ENCODE assay signal across 17 mouse cellular contexts in the genomic region with DNA sequence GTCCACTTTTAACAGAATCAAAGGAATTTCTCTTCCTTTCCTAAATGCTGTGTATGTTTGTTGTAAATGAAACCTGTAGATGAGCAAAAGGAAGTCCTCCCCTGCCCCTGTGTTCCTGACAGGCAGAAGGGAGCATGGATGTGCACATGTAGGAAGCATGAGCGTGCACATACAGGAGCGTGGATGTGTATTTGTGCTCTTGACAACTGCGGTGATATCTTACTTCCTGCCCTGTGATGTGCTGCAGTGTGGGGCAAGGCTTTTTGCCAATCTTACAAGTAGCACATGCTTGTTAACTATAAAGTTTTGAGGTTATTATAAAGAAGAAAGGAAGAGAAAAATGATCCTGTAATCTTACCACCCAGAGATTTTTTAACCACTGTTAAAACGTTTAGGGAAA. TPM values are rescaled to one million over a fixed set of nuclear protein-coding genes. Genes with fewer than 3 reads are reported as not detected.
"Had no signal": no experiment of that assay in that cellular context is flagged by ENCODE, and none has a peak within 500 bp of the region (broad histone marks: within the 10 kb centered on the region; RNA-seq: fewer than 3 reads in every experiment).

No protein-coding gene starts in this region.

- H3K4me1 ChIP-seq: embryonic facial prominence, embryonic 12.5 days; embryonic facial prominence, embryonic 15.5 days; forebrain, embryonic 12.5 days; forebrain, embryonic 13.5 days; forebrain, embryonic 15.5 days had no signal

- H3K9me3 ChIP-seq: embryonic facial prominence, embryonic 10.5 days; embryonic facial prominence, embryonic 12.5 days; embryonic facial prominence, embryonic 13.5 days; embryonic facial prominence, embryonic 15.5 days; forebrain, embryonic 12.5 days; forebrain, embryonic 13.5 days; forebrain, embryonic 15.5 days had no signal

- DNase-seq: embryo, embryonic 11 days; gastrocnemius, postnatal 25 days; gastrocnemius, postnatal 36 days; heart, adult 11 months had no signal

- H3K27ac ChIP-seq: embryonic facial prominence, embryonic 10.5 days; embryonic facial prominence, embryonic 12.5 days; embryonic facial prominence, embryonic 13.5 days; embryonic facial prominence, embryonic 15.5 days; forebrain, embryonic 12.5 days; forebrain, embryonic 13.5 days; forebrain, embryonic 15.5 days; gastrocnemius, adult 2 months; heart, adult 2 months had no signal

- ATAC-seq: forebrain, embryonic 15.5 days; forebrain, embryonic 16.5 days had no signal

- H3K4me3 ChIP-seq: embryonic facial prominence, embryonic 10.5 days; embryonic facial prominence, embryonic 12.5 days; embryonic facial prominence, embryonic 13.5 days; embryonic facial prominence, embryonic 15.5 days; erythroblast, embryonic 14.5 days; forebrain, embryonic 12.5 days; forebrain, embryonic 13.5 days; forebrain, embryonic 15.5 days; gastrocnemius, adult 2 months; heart, adult 2 months had no signal

- H3K27me3 ChIP-seq: embryonic facial prominence, embryonic 12.5 days; embryonic facial prominence, embryonic 13.5 days; embryonic facial prominence, embryonic 15.5 days; forebrain, embryonic 12.5 days; forebrain, embryonic 13.5 days; forebrain, embryonic 15.5 days had no signal

- H3K4me2 ChIP-seq: embryonic facial prominence, embryonic 12.5 days; embryonic facial prominence, embryonic 13.5 days; embryonic facial prominence, embryonic 15.5 days; forebrain, embryonic 12.5 days; forebrain, embryonic 13.5 days; forebrain, embryonic 15.5 days had no signal

- H3K9ac ChIP-seq: embryonic facial prominence, embryonic 12.5 days; embryonic facial prominence, embryonic 13.5 days; embryonic facial prominence, embryonic 15.5 days; forebrain, embryonic 12.5 days; forebrain, embryonic 13.5 days; forebrain, embryonic 15.5 days; forebrain, postnatal 0 days had no signal

RNA-seq across cellular contexts. Expression of a gene that starts 12.3 kb away (rescaled TPM):
- total RNA-seq: granulocyte monocyte progenitor cell, adult 5-6 weeks had no signal
- polyA plus RNA-seq: erythroblast, embryonic 14.5 days; forebrain, embryonic 13.5 days had no signal

RNA-seq across cellular contexts. Expression of a gene that starts 57.6 kb away (rescaled TPM):
- total RNA-seq: granulocyte monocyte progenitor cell, adult 5-6 weeks had no signal
- polyA plus RNA-seq: erythroblast, embryonic 14.5 days had no signal
